Mouse (Mus musculus): Measurements from ENCODE around the gene B4galt5. TPM values are rescaled to one million over a fixed set of nuclear protein-coding genes. Genes with fewer than 3 reads are reported as not detected.
"Not testable (repeated sequence)": the region's sequence is repeated elsewhere in the genome, so short reads cannot be mapped to it uniquely, and the experiment has no call there.

The B4galt5 gene
- total RNA-seq (2014; rRNA removed; ENCODE audit: low replicate concordance), result 24.2 and 30.1 TPM in 2 replicates
- polyA plus RNA-seq (2015; fragmentation: Nextera tagmentation; extraction: Ambion mirVana), result 6.5 and 7.5 TPM in 2 replicates

DNA sequence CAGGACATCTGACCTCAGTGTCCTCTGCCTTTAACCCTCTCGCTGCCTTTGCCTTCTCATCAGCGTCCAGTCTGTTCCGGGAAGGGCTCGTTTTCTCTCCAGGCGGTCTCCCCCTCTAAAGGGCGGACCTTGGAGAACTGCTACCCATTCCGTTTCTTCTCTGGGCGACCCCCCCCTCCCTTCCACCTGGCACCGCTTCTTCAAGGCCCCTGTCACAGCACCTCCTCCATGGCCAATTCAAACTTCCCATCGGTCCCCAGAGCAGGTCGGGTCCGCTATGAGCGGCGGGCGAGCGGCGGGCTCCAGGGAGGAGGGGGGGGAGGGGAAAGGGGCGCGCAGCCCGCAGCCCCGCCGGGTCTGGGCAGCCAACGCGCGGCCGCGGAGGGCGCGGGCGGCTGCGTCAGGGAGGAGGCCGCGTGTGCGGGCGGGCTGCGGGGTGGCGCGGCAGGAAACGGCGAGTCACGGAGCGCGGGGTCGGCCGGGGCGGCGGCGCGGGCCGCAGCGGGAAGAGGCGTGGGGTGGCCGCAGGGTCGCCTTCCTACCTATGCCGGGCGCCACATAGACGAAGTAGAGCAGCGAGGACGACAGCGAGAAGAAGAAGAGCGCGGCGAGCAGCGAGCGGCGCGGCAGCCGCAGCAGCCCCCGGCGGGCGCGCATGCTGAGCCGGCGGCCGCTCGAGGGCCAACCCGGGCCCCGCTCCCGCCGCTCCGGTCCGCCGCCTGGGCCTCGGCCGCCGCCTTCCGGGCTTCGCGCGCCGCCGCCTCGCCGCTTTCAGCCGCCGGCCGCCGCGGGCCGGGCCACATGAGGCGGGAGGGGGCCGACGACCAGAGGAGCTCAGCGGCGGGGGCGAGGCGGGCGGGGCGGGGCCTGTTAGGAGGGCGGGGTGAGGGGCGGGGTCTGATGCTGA is at the start of gene B4galt5:
B4galt5 (minus strand) TSS at position 808 of the 907 bp plus-strand sequence.
- Histone ChIP-seq H3K27ac (ENCODE audit: low read depth) (peak within 1 kb of the TSS; percentile 84), H3K4me3 (ENCODE audit: low read depth, low read length) (peak within 1 kb of the TSS; percentile 76), H3K36me3 (replicated peaks; ENCODE audit: control insufficient read depth, insufficient read depth, low read length) (no peaks in the 10 kb centered on the region), H3K4me2 (ENCODE audit: low read depth, low read length) (peak within 1 kb of the TSS; percentile 88), H3K9ac (replicated peaks; ENCODE audit: low read depth, low read length) (peak within 1 kb of the TSS; percentile 85), H3K9me3 (replicated peaks; ENCODE audit: control insufficient read depth, low read length) (no peaks in the 10 kb centered on the region), H3K4me1 (ENCODE audit: control insufficient read depth, insufficient read depth) (peaks cover 10% of the 10 kb centered on the region), H3K27me3 (ENCODE audit: control insufficient read depth, insufficient read depth, low read length) (no peaks in the 10 kb centered on the region)
- DNase-seq (ENCODE audit: low spot score), result no peak
- WGBS, result under 1% methylated on average over 58 of the region's 111 CpGs
- TF ChIP-seq CTCF (IDR thresholded peaks at IDR 0.05; ENCODE audit: low read depth) (no peak), EP300 (IDR thresholded peaks at IDR 0.05; ENCODE audit: low read depth) (no peak)
- ATAC-seq (ENCODE audit: insufficient read depth, low read depth), result peak; percentile 21

DNA sequence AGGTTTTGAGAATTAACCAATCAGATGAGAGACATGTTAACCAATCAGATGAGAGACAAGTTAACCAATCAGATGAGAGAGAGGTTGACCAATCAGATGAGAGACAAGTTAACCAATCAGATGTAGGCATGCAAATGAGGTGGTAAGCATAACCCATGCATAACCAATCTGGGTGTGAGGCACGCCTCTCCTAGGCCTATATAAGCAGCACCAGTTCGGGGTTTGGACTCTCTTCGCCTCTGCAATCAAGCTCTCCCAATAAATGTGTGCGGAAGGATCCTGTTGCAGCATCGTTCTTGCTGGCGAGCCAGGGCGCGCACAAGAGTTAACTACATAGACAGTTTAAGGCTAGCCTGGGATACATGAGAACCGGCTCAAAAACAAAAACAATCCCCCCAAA is 47.4 kb upstream of the B4galt5 start:
- H3K4me2 ChIP-seq (ENCODE audit: low read depth, low read length); H3K36me3 ChIP-seq (replicated peaks; ENCODE audit: control insufficient read depth, insufficient read depth, low read length); H3K4me3 ChIP-seq (ENCODE audit: low read depth, low read length); H3K4me1 ChIP-seq (ENCODE audit: control insufficient read depth, insufficient read depth); H3K9me3 ChIP-seq (replicated peaks; ENCODE audit: control insufficient read depth, low read length); H3K27me3 ChIP-seq (ENCODE audit: control insufficient read depth, insufficient read depth, low read length); H3K27ac ChIP-seq (ENCODE audit: low read depth); DNase-seq (ENCODE audit: low spot score); ATAC-seq (ENCODE audit: insufficient read depth, low read depth); H3K9ac ChIP-seq (replicated peaks; ENCODE audit: low read depth, low read length): not testable (repeated sequence)
- WGBS, result 94% methylated on average over 9 of the region's 9 CpGs

DNA sequence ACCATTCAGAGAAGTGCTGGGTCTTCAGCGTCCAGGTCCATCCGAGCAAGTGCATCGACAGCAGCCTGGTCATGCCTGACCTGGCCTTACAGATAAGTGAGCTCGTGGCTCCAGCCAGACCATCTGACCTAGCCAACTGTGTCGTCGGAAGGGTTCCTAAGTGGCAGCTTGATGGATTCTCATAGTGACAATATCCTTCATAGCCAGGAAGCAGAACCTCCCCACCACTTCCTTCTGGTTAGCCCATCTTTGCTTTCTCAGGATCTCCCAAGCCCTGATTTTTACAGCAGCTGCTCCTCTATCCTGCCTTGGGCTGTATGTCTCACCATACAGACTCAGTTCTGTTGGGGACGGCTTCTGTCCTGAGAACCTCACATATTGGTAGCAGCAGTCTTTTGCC is 45.4 kb upstream of the B4galt5 start:
- Histone ChIP-seq H3K4me3 (ENCODE audit: low read depth, low read length) (no peak overlapping the region), H3K9me3 (replicated peaks; ENCODE audit: control insufficient read depth, low read length) (no peaks in the 10 kb centered on the region), H3K27ac (ENCODE audit: low read depth) (no peak overlapping the region), H3K36me3 (replicated peaks; ENCODE audit: control insufficient read depth, insufficient read depth, low read length) (no peaks in the 10 kb centered on the region), H3K4me2 (ENCODE audit: low read depth, low read length) (no peak overlapping the region), H3K27me3 (ENCODE audit: control insufficient read depth, insufficient read depth, low read length) (no peaks in the 10 kb centered on the region), H3K4me1 (ENCODE audit: control insufficient read depth, insufficient read depth) (no peaks in the 10 kb centered on the region), H3K9ac (replicated peaks; ENCODE audit: low read depth, low read length) (no peak overlapping the region)
- WGBS, result 51% methylated on average over 7 of the region's 7 CpGs
- TF ChIP-seq CTCF (IDR thresholded peaks at IDR 0.05; ENCODE audit: low read depth), result no peak
- no peak for TF ChIP-seq EP300 (IDR thresholded peaks at IDR 0.05; ENCODE audit: low read depth)
- no peak for ATAC-seq (ENCODE audit: insufficient read depth, low read depth)
- DNase-seq (ENCODE audit: low spot score), result no peak

DNA sequence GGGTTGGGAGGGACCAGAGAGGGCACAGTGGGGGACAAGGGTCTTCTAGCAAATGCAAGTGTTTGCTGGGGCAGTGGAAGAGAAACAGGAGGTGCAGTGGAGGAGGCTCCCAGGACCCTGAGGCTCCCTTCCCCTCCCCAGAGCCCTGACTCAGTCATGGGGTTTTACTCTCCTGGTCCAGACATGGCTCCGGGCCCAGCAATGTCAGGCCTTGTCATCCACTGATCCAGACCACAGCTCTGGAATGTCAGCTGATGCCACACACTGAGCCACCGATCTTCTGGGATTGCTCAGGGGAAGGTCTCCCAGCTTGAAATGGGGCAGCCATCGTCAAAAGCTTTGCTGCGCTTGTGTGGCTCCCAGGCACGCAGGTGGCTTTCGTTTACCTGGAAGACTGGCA is 38.0 kb upstream of the B4galt5 start:
- Histone ChIP-seq H3K27ac (ENCODE audit: low read depth) (no peak overlapping the region), H3K27me3 (ENCODE audit: control insufficient read depth, insufficient read depth, low read length) (no peaks in the 10 kb centered on the region), H3K4me3 (ENCODE audit: low read depth, low read length) (no peak overlapping the region), H3K9me3 (replicated peaks; ENCODE audit: control insufficient read depth, low read length) (no peaks in the 10 kb centered on the region), H3K4me1 (ENCODE audit: control insufficient read depth, insufficient read depth) (peaks cover 12% of the 10 kb centered on the region), H3K4me2 (ENCODE audit: low read depth, low read length) (no peak overlapping the region), H3K9ac (replicated peaks; ENCODE audit: low read depth, low read length) (no peak overlapping the region), H3K36me3 (replicated peaks; ENCODE audit: control insufficient read depth, insufficient read depth, low read length) (no peaks in the 10 kb centered on the region)
- DNase-seq (ENCODE audit: low spot score), result no peak
- ATAC-seq (ENCODE audit: insufficient read depth, low read depth), result no peak
- 58% methylated on average over 6 of the region's 6 CpGs for whole genome bisulfite sequencing
- no peak for TF ChIP-seq EP300 (IDR thresholded peaks at IDR 0.05; ENCODE audit: low read depth)
- TF ChIP-seq CTCF (IDR thresholded peaks at IDR 0.05; ENCODE audit: low read depth), result no peak

DNA sequence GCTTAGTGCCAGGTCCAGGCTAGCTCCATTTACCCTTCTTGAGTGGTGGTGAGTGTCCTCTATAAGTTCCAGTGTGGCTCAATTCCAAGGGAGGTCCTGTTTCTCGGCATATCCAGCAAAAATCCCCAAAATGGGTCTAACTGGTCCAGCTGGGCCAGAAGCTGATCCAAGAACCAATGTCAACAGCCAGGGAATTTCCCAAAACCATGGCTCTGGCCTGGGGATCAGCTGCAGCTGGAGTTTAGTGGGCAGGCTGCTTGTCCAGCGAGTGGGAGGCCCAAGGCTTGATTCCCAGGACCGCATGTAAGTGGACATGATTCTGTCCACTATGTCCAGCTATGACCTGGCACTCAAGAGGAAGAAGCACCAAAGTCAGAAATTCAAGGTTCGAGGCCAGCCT is 37.5 kb upstream of the B4galt5 start:
- TF ChIP-seq CTCF (IDR thresholded peaks at IDR 0.05; ENCODE audit: low read depth), result no peak
- TF ChIP-seq EP300 (IDR thresholded peaks at IDR 0.05; ENCODE audit: low read depth), result no peak
- DNase-seq (ENCODE audit: low spot score) (no peak), ATAC-seq (ENCODE audit: insufficient read depth, low read depth) (no peak)
- Histone ChIP-seq H3K9ac (replicated peaks; ENCODE audit: low read depth, low read length) (no peak overlapping the region), H3K27me3 (ENCODE audit: control insufficient read depth, insufficient read depth, low read length) (no peaks in the 10 kb centered on the region), H3K4me1 (ENCODE audit: control insufficient read depth, insufficient read depth) (peaks cover 12% of the 10 kb centered on the region), H3K27ac (ENCODE audit: low read depth) (no peak overlapping the region), H3K9me3 (replicated peaks; ENCODE audit: control insufficient read depth, low read length) (no peaks in the 10 kb centered on the region), H3K4me2 (ENCODE audit: low read depth, low read length) (no peak overlapping the region), H3K36me3 (replicated peaks; ENCODE audit: control insufficient read depth, insufficient read depth, low read length) (no peaks in the 10 kb centered on the region), H3K4me3 (ENCODE audit: low read depth, low read length) (no peak overlapping the region)
- 84% methylated on average over 4 of the region's 4 CpGs for WGBS

Data from heart, postnatal 0 days (tissue).